Mouse (Mus musculus) stomach, embryonic 14.5 days (tissue): ENCODE results near the gene Cmtm4. TPM values are rescaled to one million over a fixed set of nuclear protein-coding genes. Genes with fewer than 3 reads are reported as not detected.

Experiments used
- ATAC-seq: fragments of 200-750 bp; cut with Nextera tagmentation; 2 replicates; pipeline ENCODE4 v1.8.0; 2017; ENCODE audit warnings: low read depth, moderate TSS enrichment; ENCODE audit not compliant: insufficient number of reproducible peaks, insufficient read depth, low FRiP score
- H3K27ac ChIP-seq: fragments of 300-500 bp; sonication (generic); 2 replicates; pipeline ENCODE4 v1.5.1; 2014; ENCODE audit warnings: mild to moderate bottlenecking, low read length, moderate library complexity, mixed read lengths
- H3K27me3 ChIP-seq: fragments of 300-500 bp; sonication (generic); 2 replicates; pipeline ENCODE4 v1.6.1; 2014; ENCODE audit warnings: low read length, control low read depth, mixed read lengths; ENCODE audit not compliant: control insufficient read depth, insufficient read depth
- H3K36me3 ChIP-seq: fragments of 300-500 bp; sonication (generic); 2 replicates; pipeline ENCODE4 v1.6.1; 2014; ENCODE audit warnings: mild to moderate bottlenecking, control low read depth, low read length, moderate library complexity, mixed read lengths; ENCODE audit not compliant: control insufficient read depth, insufficient read depth
- H3K4me1 ChIP-seq: fragments of 300-500 bp; sonication (generic); 2 replicates; pipeline ENCODE4 v1.6.1; 2014; ENCODE audit warnings: low read length, control low read depth, mixed read lengths; ENCODE audit not compliant: control insufficient read depth, insufficient read depth
- H3K4me2 ChIP-seq: fragments of 300-500 bp; sonication (generic); replicated peaks from 2 replicates; pipeline ENCODE4 v1.6.1; 2014; ENCODE audit warnings: low read depth, low read length, control low read depth
- H3K4me3 ChIP-seq: fragments of 300-500 bp; sonication (generic); 2 replicates; pipeline ENCODE4 v1.5.1; 2014; ENCODE audit warnings: low read depth, low read length, control low read depth
- H3K9ac ChIP-seq: fragments of 300-500 bp; sonication (generic); replicated peaks from 2 replicates; pipeline ENCODE4 v1.6.1; 2014; ENCODE audit warnings: low read depth, mild to moderate bottlenecking, control low read depth, low read length, moderate library complexity, mixed read lengths
- H3K9me3 ChIP-seq: fragments of 300-500 bp; sonication (generic); 2 replicates; pipeline ENCODE4 v1.6.1; 2016; ENCODE audit warnings: low read depth, low read length, control low read depth; ENCODE audit not compliant: control insufficient read depth
- WGBS: fragments of 180-500 bp; shearing (Covaris S2); extraction: QIAGEN DNeasy Blood & Tissue Kit; methylation state at CpG from one replicate; pipeline ENCODE4 v1.1.7; 2014; 5-methylcytosine and 5-hydroxymethylcytosine counted together
- polyA plus RNA-seq: library from polyadenylated mRNA; unstranded; fragments of >200 nt; fragmentation: Nextera tagmentation; extraction: Ambion mirVana; gene quantifications from 2 replicates; pipeline ENCODE4 v1.2.1, GENCODE M21; 2014

Cmtm4 gene
- polyA plus RNA-seq, 1 experiment from 2014 or later = 6.4 TPM

DNA sequence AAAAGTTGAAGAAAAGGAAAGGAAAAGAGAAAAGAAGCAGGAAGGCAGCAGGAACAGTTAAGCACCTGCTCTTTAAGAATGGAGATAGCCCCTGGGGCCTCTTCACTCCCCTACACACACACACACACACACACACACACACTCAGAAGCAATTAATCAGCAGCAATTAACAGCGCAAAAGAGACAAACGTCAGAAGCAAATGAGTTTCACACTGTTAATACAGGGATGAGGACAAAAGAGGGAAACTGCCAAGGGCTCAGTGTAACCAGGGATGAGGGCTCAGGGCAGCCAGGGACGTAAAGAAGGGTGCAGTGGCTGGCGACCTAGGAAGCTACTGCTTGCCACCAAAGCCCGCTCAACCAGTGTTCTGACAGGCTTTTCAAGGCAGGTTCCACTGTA is 28.2 kb downstream of the Cmtm4 start:
- no peak overlapping the region for H3K27ac ChIP-seq
- no peak for ATAC-seq
- peaks cover 3% of the 10 kb centered on the region for H3K4me1 ChIP-seq
- no peaks in the 10 kb centered on the region for H3K36me3 ChIP-seq
- H3K27me3 ChIP-seq = no peaks in the 10 kb centered on the region
- H3K4me2 ChIP-seq = no peak overlapping the region
- no peaks in the 10 kb centered on the region for H3K9me3 ChIP-seq
- H3K9ac ChIP-seq = no peak overlapping the region
- 49% methylated on average over 5 of the region's 5 CpGs for WGBS
- H3K4me3 ChIP-seq = no peak overlapping the region

GRCm38 (mm10) chr8:104365695-104366094 is 29.9 kb downstream of the Cmtm4 start:
- Histone ChIP-seq H3K27me3 (no peaks in the 10 kb centered on the region), H3K9me3 (no peaks in the 10 kb centered on the region), H3K27ac (no peak overlapping the region), H3K9ac (no peak overlapping the region), H3K36me3 (no peaks in the 10 kb centered on the region), H3K4me2 (no peak overlapping the region), H3K4me1 (peaks cover 3% of the 10 kb centered on the region), H3K4me3 (no peak overlapping the region)
- 88% methylated on average over 9 of the region's 9 CpGs for WGBS
- no peak for ATAC-seq

DNA sequence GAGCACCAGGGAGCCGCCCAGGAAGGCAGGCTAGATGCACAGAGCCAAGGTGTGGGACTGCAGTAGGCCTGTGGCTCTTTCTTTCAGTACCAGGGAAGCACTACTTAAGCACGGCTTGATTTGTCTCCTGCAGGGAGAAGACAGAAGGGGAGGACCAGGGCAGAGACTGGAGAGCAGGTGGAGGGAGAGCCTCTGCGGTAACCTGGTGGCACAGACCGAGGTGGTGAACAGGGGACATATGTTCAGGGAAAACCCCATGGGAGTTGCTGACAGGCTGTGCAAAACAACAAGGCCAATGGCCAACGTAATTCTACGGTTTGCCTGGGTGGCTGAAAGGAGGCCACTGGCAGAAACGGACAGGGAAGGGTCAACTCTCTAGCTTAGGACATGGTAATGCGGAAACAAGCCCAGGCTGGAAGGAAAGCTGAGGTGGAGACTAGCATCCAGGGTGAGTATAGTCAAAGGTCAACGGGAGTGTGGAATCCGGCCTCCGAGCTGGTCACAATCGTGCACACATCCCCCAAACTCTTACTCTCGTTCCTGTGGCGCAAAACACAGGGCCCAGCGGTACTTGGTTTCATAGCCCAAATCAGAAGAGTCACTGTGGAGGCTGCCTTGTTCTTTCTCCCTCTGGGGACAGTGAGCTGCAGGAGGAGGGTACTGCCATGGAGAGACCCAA is 35.7 kb downstream of the Cmtm4 start:
- no peaks in the 10 kb centered on the region for H3K9me3 ChIP-seq
- no peaks in the 10 kb centered on the region for H3K27me3 ChIP-seq
- H3K4me3 ChIP-seq = no peak overlapping the region
- WGBS = 76% methylated on average over 15 of the region's 15 CpGs
- no peak overlapping the region for H3K27ac ChIP-seq
- no peak overlapping the region for H3K4me2 ChIP-seq
- H3K9ac ChIP-seq = no peak overlapping the region
- ATAC-seq = no peak
- H3K36me3 ChIP-seq = peaks cover 8% of the 10 kb centered on the region; the same call in 1 of the 2 replicates
- H3K4me1 ChIP-seq = no peaks in the 10 kb centered on the region

DNA sequence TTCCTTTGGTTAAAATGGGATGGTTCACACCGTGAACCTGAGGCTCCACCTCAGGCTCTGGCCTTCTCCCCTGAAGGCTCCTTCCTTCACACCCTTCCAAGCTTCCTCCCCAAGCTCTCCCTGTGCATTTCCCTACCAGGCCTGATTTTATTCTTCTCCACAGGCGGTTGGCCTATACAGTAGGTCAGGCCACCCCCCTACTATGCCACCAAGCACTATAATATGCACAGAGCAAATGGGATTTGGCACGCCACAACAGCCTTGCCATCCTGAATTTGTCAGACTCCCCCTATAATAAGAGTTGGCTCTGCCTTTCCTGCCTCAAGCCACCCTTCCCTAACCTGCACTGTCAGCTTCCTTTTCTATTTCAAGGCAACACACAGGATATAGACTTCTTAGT is 37.0 kb downstream of the Cmtm4 start:
- no peaks in the 10 kb centered on the region for H3K27me3 ChIP-seq
- H3K36me3 ChIP-seq = peaks cover 18% of the 10 kb centered on the region; the same call in 1 of the 2 replicates
- 79% methylated on average over 3 of the region's 3 CpGs for WGBS
- no peak for ATAC-seq
- no peak overlapping the region for H3K4me3 ChIP-seq
- no peak overlapping the region for H3K9ac ChIP-seq
- no peaks in the 10 kb centered on the region for H3K4me1 ChIP-seq
- H3K4me2 ChIP-seq = no peak overlapping the region
- H3K27ac ChIP-seq = no peak overlapping the region
- H3K9me3 ChIP-seq = no peaks in the 10 kb centered on the region

DNA sequence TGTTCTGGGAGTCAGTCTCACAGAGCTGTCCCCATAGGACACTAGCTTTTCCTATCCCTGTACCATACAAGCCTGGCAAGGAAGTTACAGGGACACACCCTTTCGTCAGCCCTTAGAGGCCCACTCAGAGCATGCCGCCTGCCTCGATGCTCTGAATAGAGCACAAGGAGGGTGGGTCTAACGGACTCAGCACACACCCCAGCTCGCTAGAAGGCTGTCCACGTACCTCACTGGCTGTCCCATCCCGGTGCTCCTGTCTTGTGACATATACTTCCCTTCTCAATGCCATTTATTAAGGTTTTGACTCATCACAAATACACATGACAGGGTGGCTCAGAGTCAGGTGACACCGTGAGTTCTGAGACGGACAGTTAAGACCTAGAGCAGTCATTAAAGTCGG is 41.1 kb downstream of the Cmtm4 start:
- no peak for ATAC-seq
- WGBS = 90% methylated on average over 10 of the region's 10 CpGs
- H3K4me2 ChIP-seq = no peak overlapping the region

DNA sequence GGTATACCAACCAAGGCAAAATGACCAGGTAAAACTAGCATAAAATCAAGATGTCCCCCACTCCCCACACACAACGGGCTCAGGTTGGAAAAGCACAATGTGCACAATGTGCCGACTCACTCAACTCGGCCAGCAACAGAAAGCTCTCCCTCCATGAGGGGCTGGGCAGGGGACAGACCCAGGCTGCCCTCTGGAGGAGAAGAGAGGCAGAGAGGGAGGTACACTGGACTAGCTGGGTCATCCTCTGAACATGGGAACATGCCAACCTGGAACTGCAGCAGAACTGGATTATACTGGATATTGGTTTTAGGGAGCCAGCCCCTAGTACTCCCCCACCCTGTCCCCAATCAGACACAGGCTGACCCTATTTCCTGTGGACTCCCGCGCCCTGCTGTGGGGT is 42.4 kb downstream of the Cmtm4 start:
- H3K27me3 ChIP-seq = no peaks in the 10 kb centered on the region
- 59% methylated on average over 5 of the region's 5 CpGs for WGBS
- ATAC-seq = peak; percentile 14; the same call in 1 of the 2 replicates
- H3K4me3 ChIP-seq = no peak overlapping the region
- no peak overlapping the region for H3K27ac ChIP-seq
- no peaks in the 10 kb centered on the region for H3K9me3 ChIP-seq
- no peaks in the 10 kb centered on the region for H3K4me1 ChIP-seq
- H3K36me3 ChIP-seq = peaks cover 18% of the 10 kb centered on the region; the same call in 1 of the 2 replicates
- H3K9ac ChIP-seq = no peak overlapping the region
- H3K4me2 ChIP-seq = no peak overlapping the region

More for the DNA sequence above, 41.1 kb downstream of the Cmtm4 start:
- Histone ChIP-seq H3K36me3 (peaks cover 18% of the 10 kb centered on the region; the same call in 1 of the 2 replicates), H3K9ac (no peak overlapping the region), H3K27ac (no peak overlapping the region), H3K4me1 (no peaks in the 10 kb centered on the region), H3K27me3 (no peaks in the 10 kb centered on the region), H3K4me3 (no peak overlapping the region), H3K9me3 (no peaks in the 10 kb centered on the region)

DNA sequence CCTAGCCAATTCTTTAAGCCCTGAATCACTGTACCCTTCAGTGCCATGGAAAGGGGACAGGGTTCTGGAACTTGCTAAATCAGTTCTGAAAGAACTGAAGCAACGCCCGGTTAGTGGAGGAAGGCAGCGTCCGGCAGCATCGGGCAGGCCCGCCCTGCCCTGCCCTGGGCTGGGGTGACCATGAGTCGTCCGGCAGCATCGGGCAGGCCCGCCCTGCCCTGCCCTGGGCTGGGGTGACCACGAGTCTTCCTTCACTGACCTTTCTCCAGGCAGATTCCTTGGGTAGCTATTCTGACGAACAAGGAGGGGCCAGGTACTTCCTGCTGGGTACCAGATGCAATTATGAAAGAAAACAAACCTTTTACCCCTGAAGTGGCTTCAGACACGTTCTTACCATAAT is 45.6 kb downstream of the Cmtm4 start:
- ATAC-seq = no peak
- no peak overlapping the region for H3K4me3 ChIP-seq
- no peak overlapping the region for H3K9ac ChIP-seq
- H3K4me1 ChIP-seq = no peaks in the 10 kb centered on the region
- no peaks in the 10 kb centered on the region for H3K27me3 ChIP-seq
- WGBS = 75% methylated on average over 13 of the region's 13 CpGs
- no peaks in the 10 kb centered on the region for H3K9me3 ChIP-seq
- H3K4me2 ChIP-seq = no peak overlapping the region
- H3K27ac ChIP-seq = no peak overlapping the region
- H3K36me3 ChIP-seq = peaks cover 30% of the 10 kb centered on the region

GRCm38 (mm10) chr8:104348971-104349370 is 46.6 kb downstream of the Cmtm4 start:
- WGBS = 77% methylated on average over 5 of the region's 5 CpGs
- Histone ChIP-seq H3K9ac (no peak overlapping the region), H3K36me3 (peaks cover 21% of the 10 kb centered on the region), H3K4me3 (no peak overlapping the region), H3K27ac (no peak overlapping the region), H3K4me2 (no peak overlapping the region), H3K27me3 (no peaks in the 10 kb centered on the region), H3K4me1 (no peaks in the 10 kb centered on the region), H3K9me3 (no peaks in the 10 kb centered on the region)
- no peak for ATAC-seq

DNA sequence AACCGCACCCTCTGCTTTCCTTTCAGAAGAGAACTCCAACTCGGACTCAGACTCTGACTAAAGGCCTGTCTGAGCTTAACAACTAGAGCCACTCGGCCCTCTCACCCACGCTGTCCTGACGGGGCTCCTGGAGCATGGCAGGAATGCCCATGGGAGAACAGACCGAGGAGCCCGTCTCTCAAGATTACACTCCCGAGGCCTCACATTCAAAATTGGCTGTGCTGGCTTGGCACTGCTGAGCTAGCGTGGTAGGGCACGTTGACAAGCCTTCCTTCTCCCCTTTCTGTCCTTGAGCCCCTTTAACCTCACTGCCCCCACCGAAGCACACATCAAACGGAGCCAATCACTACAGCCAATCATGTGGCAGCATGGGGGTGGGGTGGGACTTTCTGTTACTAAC is 48.9 kb downstream of the Cmtm4 start:
- Histone ChIP-seq H3K9me3 (no peaks in the 10 kb centered on the region), H3K4me3 (no peak overlapping the region), H3K9ac (no peak overlapping the region), H3K27me3 (no peaks in the 10 kb centered on the region), H3K36me3 (peaks cover 21% of the 10 kb centered on the region), H3K27ac (no peak overlapping the region), H3K4me2 (no peak overlapping the region), H3K4me1 (0 out of 2 replicates have a peak, but pooled peaks cover 3% of the 10 kb centered on the region)
- ATAC-seq = no peak
- WGBS = 56% methylated on average over 12 of the region's 12 CpGs
